Mouse (Mus musculus): Measurements from ENCODE around the gene Ttc7b.

GRCm38 (mm10) chr12:100397432-100398146, 123.0 kb downstream of the Ttc7b start:
- TF ChIP-seq CTCF (IDR thresholded peaks at IDR 0.05; ENCODE audit: low read depth): no peak
- no peak for TF ChIP-seq EP300 (IDR thresholded peaks at IDR 0.05; ENCODE audit: low read depth)

All from liver, embryonic 14.5 days (tissue).